Mouse (Mus musculus) forebrain, embryonic 11.5 days (tissue): ENCODE measurements at regions not wholly inside any gene's neighbourhood (a gene's known extent, or its start where the extent isn't known, plus 50 kb on each side); places are given as distances from the start of the nearest gene placed in this dataset.

Experiments
- ATAC-seq: fragments of 200-750 bp; cut with Nextera tagmentation; replicated peaks from 2 replicates; pipeline ENCODE4 v1.8.0; 2017; ENCODE audit warnings: moderate TSS enrichment; ENCODE audit not compliant: low FRiP score
- DNase-seq: peaks from one replicate; pipeline ENCODE4 v3.0.0-alpha.2; 2017; ENCODE audit warnings: low spot score
- H3K27ac ChIP-seq: fragments of 300-500 bp; sonication (generic); 2 replicates; pipeline ENCODE4 v1.5.1; 2014; ENCODE audit warnings: low read depth, low read length
- H3K27me3 ChIP-seq: fragments of 300-500 bp; sonication (generic); 2 replicates; pipeline ENCODE4 v1.6.1; 2014; ENCODE audit warnings: mild to moderate bottlenecking, low read length, mixed read lengths; ENCODE audit not compliant: control insufficient read depth, insufficient read depth
- H3K36me3 ChIP-seq: fragments of 300-500 bp; sonication (generic); 2 replicates; pipeline ENCODE4 v1.6.1; 2014; ENCODE audit warnings: mild to moderate bottlenecking, low read length, moderate library complexity, mixed read lengths; ENCODE audit not compliant: control insufficient read depth, insufficient read depth
- H3K4me1 ChIP-seq: fragments of 300-500 bp; sonication (generic); replicated peaks from 2 replicates; pipeline ENCODE4 v1.6.1; 2014; ENCODE audit warnings: low read length, mixed read lengths; ENCODE audit not compliant: control insufficient read depth, insufficient read depth
- H3K4me2 ChIP-seq: fragments of 300-500 bp; sonication (generic); 2 replicates; pipeline ENCODE4 v1.6.1; 2014; ENCODE audit warnings: low read depth, mild to moderate bottlenecking, low read length, moderate library complexity, mixed read lengths; ENCODE audit not compliant: severe bottlenecking
- H3K4me3 ChIP-seq: fragments of 300-500 bp; sonication (generic); 2 replicates; pipeline ENCODE4 v1.5.1; 2014; ENCODE audit warnings: low read depth, low read length
- H3K9ac ChIP-seq: fragments of 300-500 bp; sonication (generic); 2 replicates; pipeline ENCODE4 v1.6.1; 2014; ENCODE audit warnings: low read length
- H3K9me3 ChIP-seq: fragments of 300-500 bp; sonication (generic); 2 replicates; pipeline ENCODE4 v1.6.1; 2016; ENCODE audit warnings: low read length, mixed read lengths; ENCODE audit not compliant: control insufficient read depth
- WGBS: fragments of 180-500 bp; shearing (Covaris S2); extraction: QIAGEN DNeasy Blood & Tissue Kit; methylation state at CpG from one replicate; pipeline ENCODE4 v1.1.7; 2014; 5-methylcytosine and 5-hydroxymethylcytosine counted together

- DNase-seq (peak; percentile 50), ATAC-seq (peak; percentile 54)
- Histone ChIP-seq H3K27me3 (no peaks in the 10 kb centered on the region), H3K4me1 (no peaks in the 10 kb centered on the region; the same call in 1 of the 2 replicates), H3K9ac (no peak overlapping the region), H3K4me2 (no peak overlapping the region), H3K4me3 (no peak overlapping the region), H3K27ac (no peak overlapping the region; the same call in 1 of the 2 replicates), H3K36me3 (no peaks in the 10 kb centered on the region), H3K9me3 (no peaks in the 10 kb centered on the region)
- whole genome bisulfite sequencing, result 49% methylated on average over 6 of the region's 6 CpGs
Observed at GRCm38 (mm10) chr4:97465932-97466666, 283.1 kb upstream of the Gm10192 start.

DNA sequence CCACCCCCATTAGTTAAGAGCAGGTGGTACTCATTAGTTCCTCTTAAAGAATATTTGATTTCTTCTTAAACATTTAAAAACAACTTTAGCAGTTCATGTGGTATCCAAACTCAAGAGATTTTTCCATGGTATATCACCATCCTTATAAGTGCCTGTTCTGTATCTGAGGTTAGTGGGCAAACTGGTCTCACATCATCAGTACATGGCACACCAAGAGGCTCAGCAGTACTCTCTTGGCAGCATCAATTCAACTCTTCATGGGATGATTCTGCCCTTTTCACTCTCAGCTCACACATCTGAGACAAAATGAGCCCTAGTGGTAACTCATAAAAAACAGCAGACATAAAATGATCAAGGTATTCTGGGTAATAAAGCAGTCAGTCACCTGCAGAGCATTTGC lies 282.6 kb upstream of the Gm10192 start:
- Histone ChIP-seq H3K9ac (no peak overlapping the region), H3K27me3 (no peaks in the 10 kb centered on the region), H3K36me3 (no peaks in the 10 kb centered on the region), H3K27ac (no peak overlapping the region), H3K4me3 (no peak overlapping the region), H3K4me1 (no peaks in the 10 kb centered on the region; the same call in 1 of the 2 replicates), H3K4me2 (no peak overlapping the region), H3K9me3 (no peaks in the 10 kb centered on the region)
- DNase-seq (no peak), ATAC-seq (no peak)

GRCm38 (mm10) chr4:97461177-97461576 lies 278.2 kb upstream of the Gm10192 start:
- H3K9me3 ChIP-seq, result no peaks in the 10 kb centered on the region
- DNase-seq (no peak), ATAC-seq (peak; percentile 53; the same call in 1 of the 2 replicates)
- WGBS, result 33% methylated on average over 1 of the region's 1 CpGs
- no peaks in the 10 kb centered on the region for H3K27me3 ChIP-seq
- no peaks in the 10 kb centered on the region; the same call in 1 of the 2 replicates for H3K4me1 ChIP-seq
- H3K4me2 ChIP-seq, result no peak overlapping the region
- no peaks in the 10 kb centered on the region for H3K36me3 ChIP-seq
- H3K4me3 ChIP-seq, result no peak overlapping the region
- no peak overlapping the region for H3K9ac ChIP-seq
- no peak overlapping the region for H3K27ac ChIP-seq

DNA sequence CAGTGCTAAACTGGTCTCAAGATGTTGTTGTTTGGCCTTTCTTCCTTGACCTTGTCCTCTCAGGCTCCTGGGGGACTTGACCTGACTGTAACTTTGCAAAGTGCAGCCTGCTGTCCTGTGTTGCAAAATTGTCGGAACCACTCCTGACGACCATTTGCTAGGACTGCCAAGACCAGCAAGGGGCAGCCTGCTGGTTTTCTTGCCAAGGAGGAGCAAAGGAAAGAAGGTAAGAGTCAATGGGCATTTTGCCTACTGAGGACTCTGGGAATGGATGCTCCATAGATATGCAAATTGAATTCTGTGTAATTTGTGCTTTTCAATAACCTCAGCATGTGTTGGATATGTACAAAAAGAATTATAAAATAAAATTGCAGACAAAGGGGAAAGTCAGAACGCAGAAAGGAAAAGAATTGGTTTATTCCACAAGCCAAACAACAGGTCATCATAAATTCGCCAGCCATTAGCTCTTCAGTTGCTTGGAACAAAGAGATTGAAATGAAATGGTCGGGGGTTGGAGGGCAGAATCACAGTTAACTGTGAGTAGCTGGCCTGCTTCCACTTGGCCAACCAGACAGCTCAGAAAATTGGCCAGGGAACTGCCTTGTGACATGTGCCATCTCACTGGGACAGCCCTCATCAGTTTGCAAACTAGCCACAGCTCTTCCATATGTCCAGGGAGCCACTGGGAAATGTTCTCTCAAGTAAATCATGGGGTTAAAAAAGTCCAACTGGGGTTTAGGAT lies 256.5 kb upstream of the Gm10192 start:
- no peak overlapping the region for H3K27ac ChIP-seq
- H3K4me2 ChIP-seq, result no peak overlapping the region
- H3K4me1 ChIP-seq, result no peaks in the 10 kb centered on the region
- H3K9ac ChIP-seq, result no peak overlapping the region
- no peak for DNase-seq
- ATAC-seq, result no peak
- no peaks in the 10 kb centered on the region for H3K36me3 ChIP-seq
- no peaks in the 10 kb centered on the region for H3K27me3 ChIP-seq
- WGBS, result 73% methylated on average over 5 of the region's 5 CpGs
- H3K4me3 ChIP-seq, result no peak overlapping the region
- H3K9me3 ChIP-seq, result no peaks in the 10 kb centered on the region

GRCm38 (mm10) chr4:97432681-97433080 lies 249.7 kb upstream of the Gm10192 start:
- H3K27me3 ChIP-seq, result no peaks in the 10 kb centered on the region
- ATAC-seq, result no peak
- WGBS, result 68% methylated on average over 1 of the region's 1 CpGs

DNA sequence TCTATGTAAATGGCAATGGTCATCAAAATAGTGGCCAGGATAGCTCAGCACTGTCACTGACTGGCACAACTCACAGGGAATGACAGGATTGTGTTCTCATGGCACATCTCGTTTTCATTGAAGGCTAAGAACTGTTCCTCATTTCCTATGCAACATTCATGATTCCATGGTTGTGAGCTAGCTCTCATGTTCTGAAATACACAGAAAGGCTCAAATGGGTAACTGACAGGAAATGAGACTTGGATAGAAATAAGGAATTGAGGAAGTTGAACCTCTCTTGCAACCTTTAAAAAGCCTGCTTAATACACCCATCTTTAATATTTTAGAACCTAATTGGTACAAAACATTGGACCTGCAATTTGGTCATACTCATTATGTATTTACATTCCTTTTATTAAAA lies 249.1 kb upstream of the Gm10192 start:
- Histone ChIP-seq H3K4me2 (no peak overlapping the region), H3K36me3 (no peaks in the 10 kb centered on the region), H3K27ac (no peak overlapping the region), H3K9ac (no peak overlapping the region), H3K9me3 (no peaks in the 10 kb centered on the region), H3K4me3 (no peak overlapping the region), H3K27me3 (no peaks in the 10 kb centered on the region), H3K4me1 (no peaks in the 10 kb centered on the region)
- 76% methylated on average over 1 of the region's 1 CpGs for WGBS
- ATAC-seq (no peak), DNase-seq (no peak)

More at GRCm38 (mm10) chr4:97432681-97433080, 249.7 kb upstream of the Gm10192 start:
- H3K4me3 ChIP-seq, result no peak overlapping the region
- no peaks in the 10 kb centered on the region for H3K9me3 ChIP-seq
- no peak overlapping the region for H3K27ac ChIP-seq
- no peaks in the 10 kb centered on the region for H3K36me3 ChIP-seq
- H3K4me2 ChIP-seq, result no peak overlapping the region
- no peak overlapping the region for H3K9ac ChIP-seq
- no peak for DNase-seq
- no peaks in the 10 kb centered on the region for H3K4me1 ChIP-seq

GRCm38 (mm10) chr4:97431239-97431638 lies 248.3 kb upstream of the Gm10192 start:
- no peaks in the 10 kb centered on the region for H3K9me3 ChIP-seq
- H3K9ac ChIP-seq, result no peak overlapping the region
- no peak overlapping the region for H3K4me3 ChIP-seq
- ATAC-seq (no peak), DNase-seq (no peak)
- H3K27ac ChIP-seq, result no peak overlapping the region
- no peaks in the 10 kb centered on the region for H3K27me3 ChIP-seq
- WGBS, result 54% methylated on average over 2 of the region's 2 CpGs
- H3K36me3 ChIP-seq, result no peaks in the 10 kb centered on the region
- H3K4me2 ChIP-seq, result no peak overlapping the region
- H3K4me1 ChIP-seq, result no peaks in the 10 kb centered on the region

DNA sequence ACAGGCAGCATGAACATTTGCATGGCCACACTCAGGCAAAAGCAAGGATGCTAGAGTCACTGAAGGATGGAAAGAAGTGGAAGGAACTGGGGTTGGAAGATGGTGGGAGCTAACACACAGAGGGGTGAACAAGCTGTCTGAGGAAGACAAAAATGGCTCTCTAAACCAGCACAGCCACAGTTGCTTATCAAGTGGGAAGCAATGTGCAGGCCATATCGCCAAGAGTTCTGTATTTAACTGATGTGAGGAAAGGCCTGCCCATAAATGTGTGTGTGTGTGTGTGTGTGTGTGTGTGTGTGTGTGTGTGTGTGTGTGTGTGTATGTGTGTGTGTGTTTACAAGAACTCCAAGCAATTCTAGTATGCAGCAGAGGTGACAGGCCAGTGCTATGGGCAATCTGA lies 236.9 kb upstream of the Gm10192 start:
- Histone ChIP-seq H3K4me2 (no peak overlapping the region), H3K4me1 (no peaks in the 10 kb centered on the region), H3K9me3 (no peaks in the 10 kb centered on the region), H3K27ac (no peak overlapping the region), H3K9ac (no peak overlapping the region), H3K36me3 (no peaks in the 10 kb centered on the region), H3K27me3 (no peaks in the 10 kb centered on the region), H3K4me3 (no peak overlapping the region)
- 82% methylated on average over 1 of the region's 1 CpGs for WGBS
- no peak for ATAC-seq
- no peak for DNase-seq
